Mouse (Mus musculus): ENCODE measurements around the gene Cldn3. TPM values are rescaled to one million over a fixed set of nuclear protein-coding genes. Genes with fewer than 3 reads are reported as not detected.

Cldn3 gene
- total and polyA plus RNA-seq, 2 experiments from 2014 or later: 1.4 to 15.2 TPM

DNA sequence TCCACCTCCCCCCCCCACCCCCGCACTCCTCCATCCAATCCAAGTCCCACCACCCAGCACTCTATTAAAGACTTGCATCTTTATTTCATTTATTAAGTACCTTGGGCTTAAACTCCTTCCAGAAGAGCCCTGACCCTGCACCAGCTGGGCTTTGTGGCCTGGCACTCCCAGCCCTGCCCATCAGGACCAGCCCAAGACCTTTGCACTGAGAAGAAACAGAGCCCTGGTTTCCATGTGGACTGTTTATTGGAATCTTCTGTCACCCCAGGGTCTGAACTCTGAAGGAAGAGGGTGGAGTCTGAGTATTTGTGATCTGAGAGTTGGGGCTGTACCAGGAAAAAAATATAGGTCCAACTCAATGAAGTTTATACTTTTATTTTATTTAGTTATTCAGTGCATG is 2.9 kb upstream of the Cldn3 start:
- H3K27me3 ChIP-seq (ENCODE audit: control insufficient read depth, insufficient read depth, low read length): peaks cover 44% of the 10 kb centered on the region
- H3K27ac ChIP-seq (ENCODE audit: low read depth): no peak overlapping the region
- no peak for DNase-seq (ENCODE audit: low spot score)

DNA sequence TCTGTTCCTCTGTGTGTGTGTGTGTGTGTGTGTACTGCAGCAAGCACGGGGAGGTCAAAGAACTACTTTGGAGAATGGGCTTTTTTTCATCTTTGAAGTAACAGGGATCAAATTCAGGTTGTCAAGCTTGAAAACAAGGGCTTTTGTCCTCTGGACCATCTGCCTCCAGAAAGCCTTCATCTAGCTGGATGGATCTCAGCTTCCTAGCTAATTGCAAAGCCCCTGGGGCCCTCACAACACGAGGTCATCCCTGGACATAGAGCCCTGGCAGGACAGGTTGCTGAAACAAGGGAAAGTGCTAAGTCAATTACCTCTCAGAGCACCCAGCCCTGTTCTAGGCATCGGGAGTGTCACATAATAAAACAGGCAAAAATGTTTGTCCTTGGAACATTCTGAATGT is 2.2 kb upstream of the Cldn3 start:
- WGBS: 51% methylated on average over 3 of the region's 3 CpGs
- ATAC-seq (ENCODE audit: insufficient read depth, low read depth) (no peak), DNase-seq (ENCODE audit: low spot score) (no peak)
- H3K4me1 ChIP-seq (ENCODE audit: control insufficient read depth, insufficient read depth): no peaks in the 10 kb centered on the region
- no peaks in the 10 kb centered on the region for H3K36me3 ChIP-seq (replicated peaks; ENCODE audit: control insufficient read depth, insufficient read depth, low read length)
- H3K4me3 ChIP-seq (ENCODE audit: low read depth, low read length): no peak overlapping the region
- no peak overlapping the region for H3K9ac ChIP-seq (replicated peaks; ENCODE audit: low read depth, low read length)
- TF ChIP-seq EP300 (IDR thresholded peaks at IDR 0.05; ENCODE audit: low read depth): no peak
- no peak for TF ChIP-seq CTCF (IDR thresholded peaks at IDR 0.05; ENCODE audit: low read depth)
- peaks cover 50% of the 10 kb centered on the region for H3K27me3 ChIP-seq (ENCODE audit: control insufficient read depth, insufficient read depth, low read length)
- no peaks in the 10 kb centered on the region for H3K9me3 ChIP-seq (replicated peaks; ENCODE audit: control insufficient read depth, low read length)
- no peak overlapping the region for H3K27ac ChIP-seq (ENCODE audit: low read depth)
- no peak overlapping the region for H3K4me2 ChIP-seq (ENCODE audit: low read depth, low read length)

More for the DNA sequence above, 2.9 kb upstream of the Cldn3 start:
- H3K9ac ChIP-seq (replicated peaks; ENCODE audit: low read depth, low read length): no peak overlapping the region
- ATAC-seq (ENCODE audit: insufficient read depth, low read depth): no peak
- no peak overlapping the region for H3K4me2 ChIP-seq (ENCODE audit: low read depth, low read length)
- WGBS: 86% methylated on average over 1 of the region's 1 CpGs
- no peak for TF ChIP-seq EP300 (IDR thresholded peaks at IDR 0.05; ENCODE audit: low read depth)
- TF ChIP-seq CTCF (IDR thresholded peaks at IDR 0.05; ENCODE audit: low read depth): no peak
- H3K9me3 ChIP-seq (replicated peaks; ENCODE audit: control insufficient read depth, low read length): no peaks in the 10 kb centered on the region
- H3K4me3 ChIP-seq (ENCODE audit: low read depth, low read length): no peak overlapping the region
- H3K36me3 ChIP-seq (replicated peaks; ENCODE audit: control insufficient read depth, insufficient read depth, low read length): no peaks in the 10 kb centered on the region
- H3K4me1 ChIP-seq (ENCODE audit: control insufficient read depth, insufficient read depth): no peaks in the 10 kb centered on the region

DNA sequence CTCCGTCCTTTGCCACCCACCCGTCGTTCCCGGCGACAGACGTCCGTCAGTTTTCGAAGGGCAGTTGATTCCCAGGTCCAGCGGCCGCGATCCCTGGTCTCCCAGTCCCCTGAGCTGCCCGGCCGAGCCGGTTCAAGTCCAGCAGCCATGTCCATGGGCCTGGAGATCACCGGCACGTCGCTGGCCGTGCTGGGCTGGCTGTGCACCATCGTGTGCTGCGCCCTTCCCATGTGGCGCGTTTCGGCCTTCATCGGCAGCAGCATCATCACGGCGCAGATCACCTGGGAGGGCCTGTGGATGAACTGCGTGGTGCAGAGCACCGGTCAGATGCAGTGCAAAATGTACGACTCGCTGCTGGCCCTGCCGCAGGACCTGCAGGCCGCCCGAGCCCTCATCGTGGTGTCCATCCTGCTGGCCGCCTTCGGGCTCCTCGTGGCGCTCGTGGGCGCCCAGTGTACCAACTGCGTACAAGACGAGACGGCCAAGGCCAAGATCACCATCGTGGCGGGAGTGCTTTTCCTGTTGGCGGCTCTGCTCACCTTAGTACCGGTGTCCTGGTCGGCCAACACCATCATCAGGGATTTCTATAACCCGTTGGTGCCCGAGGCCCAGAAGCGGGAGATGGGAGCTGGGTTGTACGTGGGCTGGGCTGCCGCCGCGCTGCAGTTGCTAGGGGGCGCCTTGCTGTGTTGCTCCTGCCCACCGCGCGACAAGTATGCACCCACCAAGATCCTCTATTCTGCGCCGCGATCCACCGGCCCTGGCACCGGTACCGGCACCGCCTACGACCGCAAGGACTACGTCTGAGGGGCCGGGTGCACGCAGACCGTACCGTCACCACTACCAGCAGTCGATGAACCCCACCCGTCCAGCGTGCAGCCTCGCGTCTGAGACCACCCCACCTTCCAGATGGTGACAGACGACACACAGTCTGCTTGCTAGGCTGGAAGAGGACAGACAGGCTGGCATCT is 569 bp downstream of the Cldn3 start:
- DNase-seq (ENCODE audit: low spot score) (no peak), ATAC-seq (ENCODE audit: insufficient read depth, low read depth) (peak; percentile 10; the same call in 1 of the 2 replicates)
- peak overlapping the region; percentile 39 for H3K4me2 ChIP-seq (ENCODE audit: low read depth, low read length)
- peak overlapping the region; percentile 27 for H3K4me3 ChIP-seq (ENCODE audit: low read depth, low read length)
- H3K27ac ChIP-seq (ENCODE audit: low read depth): no peak overlapping the region
- TF ChIP-seq EP300 (IDR thresholded peaks at IDR 0.05; ENCODE audit: low read depth): no peak
- no peak for TF ChIP-seq CTCF (IDR thresholded peaks at IDR 0.05; ENCODE audit: low read depth)
- peaks cover 62% of the 10 kb centered on the region for H3K27me3 ChIP-seq (ENCODE audit: control insufficient read depth, insufficient read depth, low read length)
- H3K4me1 ChIP-seq (ENCODE audit: control insufficient read depth, insufficient read depth): no peaks in the 10 kb centered on the region
- no peaks in the 10 kb centered on the region for H3K36me3 ChIP-seq (replicated peaks; ENCODE audit: control insufficient read depth, insufficient read depth, low read length)
- no peaks in the 10 kb centered on the region for H3K9me3 ChIP-seq (replicated peaks; ENCODE audit: control insufficient read depth, low read length)
- no peak overlapping the region for H3K9ac ChIP-seq (replicated peaks; ENCODE audit: low read depth, low read length)
- 5% methylated on average over 78 of the region's 79 CpGs for WGBS

DNA sequence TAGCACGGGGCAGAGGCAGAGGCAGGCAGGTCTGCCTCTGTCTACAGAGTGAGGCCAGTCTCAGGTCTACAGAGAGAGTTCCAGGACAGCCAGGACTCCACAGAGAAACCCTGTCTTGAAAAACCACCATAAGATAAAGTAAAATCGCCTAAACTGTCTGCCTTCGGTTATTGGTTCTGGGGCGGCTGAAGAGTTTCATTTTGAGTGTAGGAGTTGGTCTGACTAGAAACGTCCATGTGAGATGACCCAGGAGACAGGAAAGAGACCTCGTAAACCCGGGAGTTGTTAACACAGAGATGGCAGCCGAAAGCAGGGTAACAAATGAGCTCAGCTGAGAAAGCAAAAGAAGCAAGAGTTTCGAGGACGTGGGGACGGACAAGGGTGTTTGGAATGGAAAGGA is 3.2 kb downstream of the Cldn3 start:
- Histone ChIP-seq H3K27ac (ENCODE audit: low read depth) (no peak overlapping the region), H3K36me3 (replicated peaks; ENCODE audit: control insufficient read depth, insufficient read depth, low read length) (no peaks in the 10 kb centered on the region), H3K9me3 (replicated peaks; ENCODE audit: control insufficient read depth, low read length) (no peaks in the 10 kb centered on the region), H3K4me2 (ENCODE audit: low read depth, low read length) (no peak overlapping the region), H3K27me3 (ENCODE audit: control insufficient read depth, insufficient read depth, low read length) (peaks cover 57% of the 10 kb centered on the region), H3K4me3 (ENCODE audit: low read depth, low read length) (no peak overlapping the region), H3K4me1 (ENCODE audit: control insufficient read depth, insufficient read depth) (no peaks in the 10 kb centered on the region), H3K9ac (replicated peaks; ENCODE audit: low read depth, low read length) (no peak overlapping the region)
- 59% methylated on average over 11 of the region's 11 CpGs for WGBS
- DNase-seq (ENCODE audit: low spot score): no peak
- TF ChIP-seq EP300 (IDR thresholded peaks at IDR 0.05; ENCODE audit: low read depth) (no peak), CTCF (IDR thresholded peaks at IDR 0.05; ENCODE audit: low read depth) (no peak)
- ATAC-seq (ENCODE audit: insufficient read depth, low read depth): no peak

DNA sequence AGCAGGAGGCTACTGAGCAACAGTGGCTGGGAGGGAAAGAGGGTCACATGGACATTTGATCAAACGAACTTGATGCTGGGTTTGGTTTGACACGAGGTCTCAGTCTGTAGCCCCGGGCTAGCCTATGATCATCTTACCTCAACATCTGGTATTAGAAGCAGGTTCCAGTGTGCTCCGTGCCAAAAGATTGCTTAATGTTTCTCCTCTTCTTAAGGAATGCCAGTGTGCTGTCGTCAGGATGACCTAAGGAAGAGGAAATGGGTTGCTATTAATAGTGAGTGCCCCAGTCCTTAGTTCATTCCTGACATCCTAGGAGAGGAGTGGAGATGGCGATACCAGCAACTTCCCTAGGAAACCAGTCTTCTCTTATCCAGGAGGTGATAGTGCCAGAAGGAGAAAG is 3.7 kb downstream of the Cldn3 start:
- DNase-seq (ENCODE audit: low spot score) (peak; percentile 34), ATAC-seq (ENCODE audit: insufficient read depth, low read depth) (no peak; the same call in 1 of the 2 replicates)
- Histone ChIP-seq H3K9ac (replicated peaks; ENCODE audit: low read depth, low read length) (no peak overlapping the region), H3K4me2 (ENCODE audit: low read depth, low read length) (no peak overlapping the region), H3K27me3 (ENCODE audit: control insufficient read depth, insufficient read depth, low read length) (peaks cover 52% of the 10 kb centered on the region), H3K36me3 (replicated peaks; ENCODE audit: control insufficient read depth, insufficient read depth, low read length) (no peaks in the 10 kb centered on the region), H3K9me3 (replicated peaks; ENCODE audit: control insufficient read depth, low read length) (no peaks in the 10 kb centered on the region), H3K27ac (ENCODE audit: low read depth) (no peak overlapping the region), H3K4me1 (ENCODE audit: control insufficient read depth, insufficient read depth) (no peaks in the 10 kb centered on the region), H3K4me3 (ENCODE audit: low read depth, low read length) (no peak overlapping the region)
- TF ChIP-seq EP300 (IDR thresholded peaks at IDR 0.05; ENCODE audit: low read depth): no peak
- TF ChIP-seq CTCF (IDR thresholded peaks at IDR 0.05; ENCODE audit: low read depth): no peak
- WGBS: 38% methylated on average over 6 of the region's 6 CpGs
